Mouse (Mus musculus) common myeloid progenitor, adult 5-6 weeks (primary cell): Measurements from ENCODE around the gene Tmem189. TPM values are rescaled to one million over a fixed set of nuclear protein-coding genes. Genes with fewer than 3 reads are reported as not detected.

ENCODE experiments used
- ATAC-seq: replicated peaks from 2 replicates; pipeline ENCODE4 v1.8.0; 2016; ENCODE audit warnings: low read depth, mild to moderate bottlenecking, moderate TSS enrichment, inconsistent platforms; ENCODE audit not compliant: poor library complexity, severe bottlenecking
- total RNA-seq: library from RNA; stranded (forward); fragments of 200-1000, 187-1606 nt; gene quantifications from 2 replicates; pipeline ENCODE4 v1.2.3, GENCODE M21; 2017

Tmem189 gene
- total RNA-seq, 1 experiment from 2014 or later: 27.5 TPM

- ATAC-seq: peak; percentile 21; the same call in 1 of the 2 replicates
These were observed 3.0 kb downstream of the Tmem189 start for GRCm38 (mm10) chr2:167686382-167687249.

- ATAC-seq: no peak
These were observed 3.8 kb downstream of the Tmem189 start for GRCm38 (mm10) chr2:167685865-167686264.

- ATAC-seq: peak; percentile 50
These were observed 4.5 kb downstream of the Tmem189 start for GRCm38 (mm10) chr2:167685137-167685536.

DNA sequence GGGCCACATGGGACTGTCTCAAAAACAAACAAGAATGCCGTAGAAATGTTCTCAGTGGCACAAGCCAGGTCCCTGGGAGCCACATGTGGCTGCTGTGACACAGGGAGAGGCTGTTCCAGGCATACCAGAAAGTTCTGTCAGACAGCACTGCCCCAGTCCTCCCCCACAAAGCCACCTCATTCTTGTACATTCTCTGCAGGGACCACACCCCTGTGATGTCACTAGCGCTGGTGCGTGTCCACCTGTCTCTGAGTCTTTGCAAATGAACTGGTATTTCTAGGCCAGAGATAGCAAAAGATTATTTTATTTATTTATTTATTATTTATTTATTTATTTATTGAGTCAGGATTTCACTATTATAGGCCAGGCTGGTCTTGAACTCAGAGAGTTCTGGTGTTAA is 5.9 kb downstream of the Tmem189 start:
- no peak for ATAC-seq

- ATAC-seq: peak; percentile 37; the same call in 1 of the 2 replicates
These were observed 9.0 kb downstream of the Tmem189 start for GRCm38 (mm10) chr2:167680657-167681056.

DNA sequence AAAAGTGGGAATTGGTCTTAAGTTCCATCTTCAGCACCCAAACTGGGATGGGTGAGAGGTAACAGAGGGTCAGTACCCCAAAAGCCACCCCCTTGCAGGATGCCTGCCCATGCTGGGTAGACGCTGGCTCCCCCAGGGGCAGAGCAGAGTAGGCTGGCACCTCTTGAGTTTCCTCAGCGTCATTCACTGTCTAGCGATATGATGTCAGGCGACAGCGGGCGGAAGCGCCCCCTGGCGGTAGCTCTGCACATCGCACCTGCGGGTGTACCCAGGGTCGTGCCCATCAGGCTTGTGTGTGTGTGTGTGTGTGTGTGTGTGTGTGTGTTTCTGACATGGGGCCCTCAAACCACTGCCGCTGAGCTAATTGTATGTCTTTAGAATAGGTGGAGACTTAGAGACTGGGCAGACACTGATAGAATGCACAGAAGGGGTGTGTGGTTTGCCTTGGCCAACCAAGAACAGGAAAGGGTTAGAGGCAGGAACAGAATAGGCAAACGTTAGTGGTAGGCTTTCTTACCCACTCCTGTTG is 9.7 kb downstream of the Tmem189 start:
- ATAC-seq: peak; percentile 78

- no peak for ATAC-seq
These were observed 11.0 kb downstream of the Tmem189 start for GRCm38 (mm10) chr2:167678600-167678999.

DNA sequence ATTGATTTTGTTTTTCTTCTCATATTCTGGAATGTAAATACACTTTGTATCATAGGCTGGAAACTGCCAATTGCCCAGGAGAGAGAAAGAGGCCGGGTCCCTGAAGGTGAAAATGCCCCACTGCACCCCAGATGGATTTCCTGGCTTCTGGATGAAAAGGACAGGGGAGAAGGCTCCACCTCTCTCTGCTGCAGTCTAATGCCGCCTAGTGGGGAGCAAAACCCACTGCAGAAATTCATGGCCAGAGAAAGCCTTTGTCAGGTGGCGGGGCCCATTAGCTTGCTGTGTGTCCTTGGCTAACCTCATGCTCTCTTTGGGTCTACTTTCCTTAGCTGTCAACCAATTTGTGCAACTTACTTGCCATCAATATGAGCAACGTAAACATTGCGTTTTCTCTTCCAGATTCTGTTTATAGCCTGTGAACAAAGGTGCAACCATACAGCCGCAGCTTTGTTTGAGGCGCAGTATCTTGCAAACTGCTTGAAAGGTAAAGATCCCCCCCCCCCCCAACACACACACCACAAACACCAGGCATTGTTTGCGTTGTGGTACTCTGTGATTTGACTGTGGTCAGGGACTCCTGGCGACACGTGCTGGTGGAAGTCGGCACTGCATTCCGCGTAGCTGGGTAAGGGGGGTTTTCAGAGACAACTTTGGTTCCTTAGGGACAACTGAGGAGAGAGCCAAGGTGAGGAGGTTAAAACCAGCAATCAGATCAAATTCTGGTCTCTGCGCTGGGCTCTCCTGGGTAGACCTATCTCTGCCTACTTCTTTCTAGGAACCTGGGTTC is 14.3 kb downstream of the Tmem189 start:
- peak; percentile 62 for ATAC-seq

DNA sequence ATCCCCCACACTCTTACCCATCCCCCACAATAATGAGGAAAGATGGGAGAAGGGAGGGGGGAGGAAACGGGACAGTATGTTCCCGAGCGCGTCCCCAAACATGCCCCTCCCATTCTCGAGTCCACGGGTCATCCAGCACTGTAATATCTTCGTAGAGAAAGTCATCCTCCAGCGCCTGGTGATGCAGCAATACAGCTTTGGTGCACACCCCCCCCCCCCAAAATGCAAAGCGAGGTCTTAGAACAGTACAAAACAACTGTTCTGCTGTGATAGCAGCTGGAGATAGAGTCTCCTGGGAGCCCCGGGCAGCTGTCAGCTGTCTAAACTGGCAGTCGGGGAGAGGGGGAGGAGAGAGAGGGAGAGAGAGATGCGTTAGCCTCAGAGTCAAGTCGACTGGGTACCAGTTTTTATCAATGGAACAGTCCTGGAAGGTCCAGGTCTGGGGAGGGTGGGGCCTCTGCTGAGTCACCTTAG is 17.4 kb downstream of the Tmem189 start:
- peak; percentile 64 for ATAC-seq

DNA sequence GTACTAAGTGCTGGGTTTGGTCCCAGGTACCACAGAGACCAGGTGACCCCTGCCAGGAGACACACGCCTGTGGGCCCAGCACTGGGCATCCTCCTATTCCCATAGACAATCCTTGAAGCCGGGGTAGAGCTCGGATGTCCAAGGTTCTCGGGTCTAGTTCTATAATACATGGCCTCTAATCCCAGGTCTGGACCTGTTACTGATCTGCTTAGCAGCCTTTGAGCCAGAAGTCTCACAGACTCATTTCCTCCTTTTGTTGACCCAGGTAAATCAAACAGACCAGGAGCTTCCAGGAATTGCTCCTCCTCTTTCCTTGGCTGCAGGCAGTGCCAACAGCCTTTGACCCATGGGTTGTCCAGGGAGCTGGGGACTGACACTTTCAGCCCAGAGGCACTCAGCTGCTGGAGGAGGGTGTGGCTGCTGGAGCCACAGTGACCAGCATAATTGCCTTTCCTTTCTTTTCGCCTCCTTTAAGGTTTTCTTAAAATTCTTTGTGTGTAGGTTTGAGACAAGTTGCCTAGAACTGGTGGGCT is 18.5 kb downstream of the Tmem189 start:
- no peak for ATAC-seq

DNA sequence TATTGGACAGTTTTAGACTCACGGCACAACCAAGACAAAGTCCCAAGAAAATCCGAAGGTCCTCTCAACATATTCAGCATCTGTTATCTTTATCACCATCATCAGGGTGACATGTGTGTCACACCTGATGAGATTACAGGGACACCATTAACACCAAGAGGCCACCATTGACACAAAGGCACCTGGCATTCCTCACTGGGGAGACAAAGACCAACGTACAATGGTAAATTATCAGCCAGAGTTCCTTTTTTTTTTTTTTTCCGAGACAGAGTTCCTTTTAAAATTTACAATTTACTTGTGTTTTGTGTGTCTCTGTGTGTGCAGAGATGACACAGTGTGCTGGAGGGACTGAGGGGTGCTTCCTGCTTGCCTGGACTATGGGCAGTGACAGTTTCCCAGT is 20.2 kb downstream of the Tmem189 start:
- ATAC-seq: no peak

GRCm38 (mm10) chr2:167668426-167668825 is 21.2 kb downstream of the Tmem189 start:
- ATAC-seq: no peak

DNA sequence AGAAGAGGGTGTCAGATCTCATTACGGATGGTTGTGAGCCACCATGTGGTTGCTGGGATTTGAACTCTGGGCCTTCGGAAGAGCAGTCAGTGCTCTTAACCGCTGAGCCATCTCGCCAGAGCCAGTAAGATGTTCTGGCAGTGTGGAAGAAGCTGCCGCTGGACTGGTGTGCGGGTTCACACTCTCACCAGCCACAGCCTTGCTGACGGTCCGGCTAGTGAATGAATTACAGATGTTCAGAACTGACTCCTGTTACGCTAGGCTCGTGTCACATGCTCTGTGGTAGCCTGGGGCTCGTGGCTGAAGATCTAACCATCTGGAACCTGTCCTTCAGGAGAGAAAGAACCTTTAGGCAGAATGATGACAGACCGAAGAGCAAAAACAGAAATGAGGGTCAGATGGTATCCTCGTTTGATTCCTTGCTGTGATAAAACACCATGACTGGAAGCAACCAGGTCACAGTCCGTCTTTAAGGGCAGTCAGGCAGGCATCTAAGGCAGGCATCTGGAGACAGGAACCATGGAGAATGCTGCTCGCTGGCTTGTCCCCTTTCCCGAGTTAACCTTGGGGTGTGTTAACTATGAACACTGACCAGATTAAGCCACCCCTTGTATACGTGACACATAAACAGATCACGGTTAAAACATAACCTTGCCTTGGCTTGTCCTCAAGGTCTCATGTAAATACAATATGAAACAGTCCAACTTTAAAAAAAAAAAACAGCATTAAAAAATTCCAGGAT is 23.5 kb downstream of the Tmem189 start:
- no peak for ATAC-seq

DNA sequence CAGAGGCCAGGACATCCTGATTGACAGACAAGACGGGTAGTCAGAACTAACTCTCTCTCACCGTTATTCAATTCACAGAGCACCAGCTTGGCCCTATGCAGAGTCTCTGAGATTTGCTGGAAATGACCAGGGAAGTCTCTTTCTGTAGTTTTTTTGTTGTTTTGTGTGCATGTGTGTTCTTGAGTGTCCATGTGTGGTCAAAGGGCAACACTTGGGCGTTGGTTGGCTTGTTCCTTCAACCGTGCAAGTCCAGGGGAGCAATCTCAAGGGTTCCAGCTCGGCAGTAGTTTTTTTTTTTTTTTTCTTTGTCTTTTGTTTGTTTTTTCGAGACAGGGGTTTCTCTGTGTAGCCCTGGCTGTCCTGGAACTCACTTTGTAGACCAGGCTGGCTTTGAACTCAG is 26.9 kb downstream of the Tmem189 start:
- no peak for ATAC-seq

DNA sequence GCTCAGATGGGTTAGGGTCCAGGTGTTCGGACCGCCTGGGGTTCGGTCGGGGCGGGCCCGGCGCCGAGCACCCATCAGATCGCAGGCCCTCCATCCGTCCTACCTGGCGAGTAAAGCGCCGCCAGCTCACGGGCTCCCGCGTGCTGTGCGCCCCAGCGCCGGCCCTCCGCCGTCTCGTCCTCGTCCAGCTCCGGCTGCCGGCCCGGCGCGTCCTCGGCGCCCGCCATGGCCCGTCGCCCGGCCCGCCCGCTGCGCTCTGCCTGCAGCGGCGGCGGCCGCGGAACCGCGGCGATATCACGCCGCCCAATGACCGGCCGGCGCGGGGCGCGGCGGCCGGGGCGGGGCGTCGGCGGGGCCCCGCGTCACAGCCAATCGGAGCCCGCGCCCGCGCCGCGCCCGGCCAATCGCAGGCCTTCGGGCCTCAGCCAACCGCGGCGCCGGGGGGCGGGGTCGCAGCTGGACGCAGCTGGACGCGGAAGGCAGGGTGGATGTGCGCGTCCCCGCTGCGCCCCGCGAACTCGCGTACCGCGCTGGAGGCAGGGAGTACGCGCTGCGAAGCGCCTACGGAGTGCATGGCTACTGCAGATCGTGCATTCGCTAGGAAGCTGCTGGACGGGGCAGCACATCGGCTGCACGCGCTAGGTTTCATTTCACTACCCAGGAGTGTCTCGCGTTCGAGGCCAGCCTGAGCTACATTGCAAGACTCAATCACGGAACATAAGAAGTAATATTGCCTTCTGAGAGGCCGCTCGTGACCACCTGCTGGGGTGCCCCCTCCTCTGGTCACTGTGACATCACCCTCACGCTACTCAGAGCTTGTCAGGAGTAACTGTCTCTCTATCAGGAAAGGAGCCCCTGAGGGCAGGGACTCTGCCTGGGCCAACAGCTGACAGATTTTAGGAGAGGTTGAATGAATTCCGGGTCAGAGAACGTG is 28.1 kb downstream of the Tmem189 start, which contains the start of gene Gm20431:
Gm20431 (minus strand) TSS at position 227 of the 934 bp plus-strand sequence.
- peak; percentile 77 for ATAC-seq

GRCm38 (mm10) chr2:167660611-167660971 is 29.0 kb downstream of the Tmem189 start:
- no peak for ATAC-seq

DNA sequence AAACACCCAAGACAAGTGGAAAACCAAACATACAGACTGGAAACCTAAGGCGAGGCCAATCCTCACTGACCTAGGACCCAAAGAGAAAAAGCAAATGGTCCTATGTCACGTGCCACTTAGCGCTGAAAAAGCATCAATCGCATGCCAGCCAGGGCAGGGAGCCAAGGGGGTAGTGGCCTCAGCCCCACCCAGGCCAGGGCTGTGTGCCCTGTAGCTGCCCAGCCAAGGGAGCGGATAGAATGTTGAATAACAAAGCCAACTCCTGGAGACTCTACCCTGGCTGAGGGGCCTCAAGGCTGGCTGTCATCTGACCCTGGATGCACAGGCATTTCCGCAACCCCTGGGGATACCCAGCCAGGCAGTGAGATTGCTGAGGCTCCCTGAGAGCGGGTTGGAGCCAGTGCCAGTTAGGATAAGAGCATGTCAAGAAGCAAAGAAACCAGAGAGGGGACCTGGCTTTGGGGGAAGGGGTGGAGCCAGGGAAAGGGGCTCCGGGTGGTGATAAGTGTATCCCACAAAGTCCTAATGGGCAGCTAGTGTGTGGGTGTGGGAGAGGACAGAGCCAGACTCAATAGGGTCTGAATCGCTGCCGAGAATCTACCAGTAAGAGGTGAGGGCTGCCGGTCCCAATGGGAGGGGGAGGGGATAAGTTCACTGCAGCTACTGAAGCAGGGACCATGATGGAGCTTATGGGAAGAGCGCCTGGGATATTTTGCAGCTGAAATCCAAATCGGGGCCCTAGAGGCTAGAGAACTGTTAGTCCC is 29.6 kb downstream of the Tmem189 start:
- no peak for ATAC-seq
